Mouse (Mus musculus): ENCODE measurements around the gene Zfhx3.

- TF ChIP-seq USF1 (IDR thresholded peaks at IDR 0.05; ENCODE audit: low read depth, low read length) (no peak), JUND (IDR thresholded peaks at IDR 0.05; ENCODE audit: low read depth, low read length) (no peak), E2F4 (IDR thresholded peaks at IDR 0.05; ENCODE audit: borderline replicate concordance, low read depth, low read length) (no peak), MYC (IDR thresholded peaks at IDR 0.05; ENCODE audit: low read depth, low read length) (no peak), CHD1 (IDR thresholded peaks at IDR 0.05; ENCODE audit: low read depth, low read length) (no peak), CTCF (IDR thresholded peaks at IDR 0.05 in 2 of 3, conservative IDR thresholded peaks at IDR 0.05 in 1 of 3; ENCODE audit: control insufficient read depth in 1 of 3, insufficient read depth in 1 of 3, low read depth in 2 of 3, low read length in 3 of 3, poor library complexity in 1 of 3, severe bottlenecking in 1 of 3) (no peak), POLR2A (IDR thresholded peaks at IDR 0.05; ENCODE audit: control insufficient read depth in 1 of 2, insufficient read depth in 1 of 2, low read depth in 1 of 2, low read length in 2 of 2, poor library complexity in 1 of 2) (no peak), SMC3 (IDR thresholded peaks at IDR 0.05; ENCODE audit: low read depth, low read length) (no peak), CHD2 (IDR thresholded peaks at IDR 0.05; ENCODE audit: low read length) (no peak), ZKSCAN1 (IDR thresholded peaks at IDR 0.05; ENCODE audit: low read depth, low read length) (no peak), TCF12 (IDR thresholded peaks at IDR 0.05; ENCODE audit: low read depth, low read length) (no peak), ZNF384 (IDR thresholded peaks at IDR 0.05; ENCODE audit: low read depth, low read length) (no peak), MEF2A (IDR thresholded peaks at IDR 0.05; ENCODE audit: extremely low read depth, insufficient replicate concordance, low read depth, low read length, poor library complexity, severe bottlenecking) (no peak)
These were observed 720.3 kb downstream of the Zfhx3 start for GRCm38 (mm10) chr8:108662766-108663165.

All from MEL (cell line).